Mouse (Mus musculus) B cell, adult 2 months (primary cell): ENCODE results near the gene Cfb.
A peak's percentile ranks its signal among the peaks of the same experiment; 100 is the strongest.

Source experiments
- DNase-seq, 2 experiments: peaks; one replicate each; pipeline ENCODE4 v3.0.0; 2022

Gene Cfb

GRCm38 (mm10) chr17:34883332-34883731, 21.0 kb upstream of the Cfb start:
- DNase-seq, result no peak

GRCm38 (mm10) chr17:34881683-34882310, 19.5 kb upstream of the Cfb start, which contains the start of gene Gm20547:
Gm20547 (minus strand) TSS chr17:34882042.
- DNase-seq, result no peak

GRCm38 (mm10) chr17:34881166-34881565, 18.8 kb upstream of the Cfb start:
- DNase-seq, result no peak

GRCm38 (mm10) chr17:34879336-34879879, 17.1 kb upstream of the Cfb start, which contains the start of gene Zbtb12:
Zbtb12 (plus strand) TSS chr17:34879483.
- DNase-seq, result peak in 1 of 2 experiments; percentile 18

GRCm38 (mm10) chr17:34874321-34874720, 12.0 kb upstream of the Cfb start:
- no peak for DNase-seq

GRCm38 (mm10) chr17:34865981-34866380, 3.7 kb upstream of the Cfb start:
- no peak for DNase-seq

- no peak for DNase-seq
Measured at GRCm38 (mm10) chr17:34861704-34862415, 458 bp downstream of the Cfb start.

- DNase-seq, result no peak
Measured at GRCm38 (mm10) chr17:34860514-34860913, 1.8 kb downstream of the Cfb start.

GRCm38 (mm10) chr17:34858670-34859069, 3.6 kb downstream of the Cfb start:
- DNase-seq, result no peak

GRCm38 (mm10) chr17:34855825-34856224, 6.5 kb downstream of the Cfb start:
- DNase-seq, result peak; percentile 75 to 76

GRCm38 (mm10) chr17:34854761-34855160, 7.6 kb downstream of the Cfb start:
- no peak for DNase-seq

- DNase-seq, result no peak
Measured at GRCm38 (mm10) chr17:34853511-34853910, 8.8 kb downstream of the Cfb start.

GRCm38 (mm10) chr17:34850517-34851125, 11.7 kb downstream of the Cfb start:
- DNase-seq, result no peak

- peak; percentile 99 for DNase-seq
Measured at GRCm38 (mm10) chr17:34849722-34850516, 12.4 kb downstream of the Cfb start, which contains the start of the genes Skiv2l and Nelfe. Skiv2l (minus strand) TSS chr17:34850210. Nelfe (plus strand) TSS chr17:34850391.

GRCm38 (mm10) chr17:34847615-34848014, 14.7 kb downstream of the Cfb start:
- DNase-seq, result no peak

GRCm38 (mm10) chr17:34847192-34847591, 15.1 kb downstream of the Cfb start:
- DNase-seq, result no peak

- DNase-seq, result no peak
Measured at GRCm38 (mm10) chr17:34844884-34845283, 17.4 kb downstream of the Cfb start.

GRCm38 (mm10) chr17:34840736-34841307, 21.5 kb downstream of the Cfb start:
- no peak for DNase-seq

GRCm38 (mm10) chr17:34838785-34839184, 23.5 kb downstream of the Cfb start:
- no peak for DNase-seq

- DNase-seq, result no peak
Measured at GRCm38 (mm10) chr17:34837464-34838324, 24.6 kb downstream of the Cfb start.

- peak; percentile 93 to 94 for DNase-seq
Measured at GRCm38 (mm10) chr17:34836856-34837221, 25.5 kb downstream of the Cfb start, which contains the start of the genes Stk19 and Dxo. Stk19 (minus strand) TSS chr17:34836945. Dxo (plus strand) TSS chr17:34837019.
